Mouse (Mus musculus) spleen, postnatal 36 days (tissue): Measurements from ENCODE around the gene Cux1.
A peak's percentile ranks its signal among the peaks of the same experiment; 100 is the strongest.
"Not testable (repeated sequence)": the region's sequence is repeated elsewhere in the genome, so short reads cannot be mapped to it uniquely, and the experiment has no call there.

Source experiments
- DNase-seq, 2 experiments: peaks; one replicate each; pipeline ENCODE4 v3.0.0; 2022; ENCODE audit warnings: low spot score in 2 of 2, mixed read lengths in 1 of 2

The Cux1 gene

DNA sequence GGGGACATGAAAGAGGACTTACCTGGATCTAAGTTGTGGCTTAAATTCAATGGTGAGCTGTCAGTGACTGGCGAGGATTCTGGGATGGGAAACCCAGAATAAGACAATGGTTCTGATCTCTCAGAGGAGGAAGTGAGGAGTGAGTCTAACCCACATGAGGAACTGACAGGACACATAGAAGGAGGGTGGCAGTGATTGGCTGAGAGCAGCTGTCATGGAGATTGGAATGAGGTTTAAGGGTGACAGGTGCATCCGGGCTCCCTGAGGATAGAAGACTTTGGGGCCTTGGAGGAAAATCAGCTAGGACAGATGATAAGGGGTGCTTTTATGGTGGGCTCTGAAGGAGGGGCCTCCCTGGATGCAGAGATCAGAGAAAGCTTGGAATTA, 320.8 kb downstream of the Cux1 start, which contains the start of gene Sh2b2:
Gene Sh2b2 (minus strand): TSS at position 105 of the 387 bp plus-strand sequence.
- DNase-seq, result peak; percentile 25 to 36

DNA sequence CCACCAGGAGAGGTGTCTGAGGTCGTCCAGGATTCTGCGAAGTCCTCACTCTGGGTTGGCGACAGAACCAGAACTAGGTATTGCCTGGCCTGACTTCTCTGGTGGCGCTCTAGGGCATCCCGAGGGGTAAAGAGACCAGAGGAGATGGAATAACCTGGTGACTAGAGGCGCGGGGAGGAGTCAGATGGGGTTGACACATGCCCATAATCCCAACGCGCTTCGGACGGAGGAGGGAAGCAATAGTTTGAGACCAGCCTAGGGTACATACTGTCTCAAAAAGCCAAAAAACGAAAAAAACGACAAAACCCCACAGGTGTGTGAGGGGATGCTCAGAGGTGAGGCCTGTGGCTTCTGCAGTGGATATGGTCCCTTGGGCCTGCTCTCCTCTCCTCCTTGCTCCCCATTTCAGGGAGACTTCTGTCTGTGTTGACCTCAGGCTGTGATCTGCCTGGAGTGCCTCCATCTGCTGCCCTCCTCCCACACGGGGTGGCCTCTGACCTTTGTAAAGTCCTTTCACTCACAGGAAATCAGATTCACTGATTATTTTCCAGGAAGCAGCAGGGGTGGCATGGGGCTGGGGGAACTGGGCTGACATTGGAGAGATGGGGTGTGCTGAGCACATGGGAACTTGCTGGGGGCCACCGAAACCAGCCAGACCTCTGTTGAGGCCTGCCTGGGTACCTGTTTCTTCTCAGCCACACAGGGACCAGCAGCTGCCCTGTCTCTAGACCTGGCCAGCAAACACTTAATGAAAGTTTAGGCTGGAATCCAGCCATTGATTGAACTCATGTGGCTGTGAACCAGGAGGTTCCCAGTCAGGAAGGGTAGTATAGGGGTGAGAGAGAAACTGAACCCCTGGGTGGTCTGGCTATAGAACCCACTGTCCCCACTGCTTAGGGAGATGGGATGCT, 321.5 kb downstream of the Cux1 start:
- no peak for DNase-seq

DNA sequence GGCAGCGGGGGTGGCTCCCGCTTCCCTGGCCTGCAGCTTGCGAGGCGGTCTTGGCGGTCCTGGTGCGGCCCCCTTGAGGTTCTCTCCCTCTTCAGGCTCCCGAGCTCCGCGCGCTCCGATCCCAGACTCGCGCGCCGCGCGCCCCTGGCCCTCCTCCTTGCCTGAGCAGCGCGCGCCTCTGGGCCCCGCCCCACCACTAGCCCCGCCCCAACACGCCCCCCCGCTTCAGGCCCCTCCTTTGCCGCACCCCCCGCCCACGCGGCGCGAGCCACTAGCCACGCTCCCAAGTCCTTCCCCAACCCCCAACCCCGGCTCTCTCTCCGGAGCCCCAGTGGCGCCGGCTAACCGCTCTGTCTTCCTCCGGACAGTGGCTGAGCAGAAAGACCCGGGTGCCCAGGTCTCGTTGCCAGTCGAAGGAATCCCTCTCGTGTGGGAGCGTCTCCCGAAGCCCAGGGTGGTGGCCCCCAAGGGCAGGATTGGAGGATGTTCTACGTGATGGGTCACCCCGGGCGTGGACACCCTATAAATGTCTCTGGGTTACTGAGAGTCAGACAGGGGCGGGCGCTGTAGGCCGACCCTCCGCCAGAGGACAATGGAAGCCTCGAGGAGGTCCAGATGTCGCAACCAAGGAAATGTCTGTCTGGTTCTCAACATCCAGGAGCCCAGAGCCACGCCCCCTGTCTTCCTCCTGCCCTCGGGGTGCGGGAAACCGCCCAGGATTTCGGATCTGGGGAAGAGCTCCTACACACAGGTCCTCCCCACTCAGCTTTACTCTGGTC, 322.3 kb downstream of the Cux1 start:
- DNase-seq, result peak; percentile 69 to 76

DNA sequence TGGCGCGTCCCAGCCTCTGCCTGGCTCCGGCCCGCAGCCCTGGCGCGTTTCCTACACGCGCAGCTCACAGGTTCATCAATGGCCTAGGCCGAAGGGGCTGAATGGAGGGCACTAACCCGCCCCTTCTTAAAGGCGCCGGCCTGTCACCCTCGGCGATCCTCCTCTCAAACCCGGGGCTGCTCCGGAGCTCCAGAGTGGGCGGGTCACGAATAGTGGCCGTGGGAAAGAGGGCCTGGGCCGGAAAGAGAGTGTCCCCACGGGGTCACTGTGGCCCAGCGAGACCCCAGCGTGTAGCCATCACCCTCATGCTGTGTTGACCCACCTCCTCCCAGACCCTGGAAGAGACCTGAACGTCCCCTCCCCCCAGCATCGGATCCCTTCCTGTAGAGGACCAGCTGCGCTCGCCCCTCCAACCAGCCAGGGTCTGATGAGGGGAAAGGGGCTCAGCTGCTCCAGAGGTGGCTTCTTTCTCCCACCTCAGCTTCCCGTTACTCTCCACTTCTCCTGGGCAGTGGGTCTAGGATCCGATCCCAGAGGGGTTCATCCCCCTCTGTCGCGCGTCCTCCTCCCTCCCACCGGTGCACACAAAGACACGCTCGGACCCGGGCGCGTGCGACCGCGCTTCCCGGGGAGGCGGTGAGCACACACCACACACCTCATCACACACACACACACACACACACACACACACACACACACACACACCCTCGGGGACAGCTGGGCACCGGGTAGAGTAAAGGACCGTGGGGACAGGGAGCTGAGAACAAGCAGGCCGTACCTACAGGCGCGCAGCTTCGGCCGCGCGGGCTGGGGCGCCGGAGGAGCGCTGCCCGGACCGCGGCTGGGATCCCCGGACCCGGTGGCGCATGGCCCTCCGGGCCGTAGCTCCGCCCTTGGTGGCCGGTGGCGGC, 323.2 kb downstream of the Cux1 start:
- DNase-seq, result no peak

DNA sequence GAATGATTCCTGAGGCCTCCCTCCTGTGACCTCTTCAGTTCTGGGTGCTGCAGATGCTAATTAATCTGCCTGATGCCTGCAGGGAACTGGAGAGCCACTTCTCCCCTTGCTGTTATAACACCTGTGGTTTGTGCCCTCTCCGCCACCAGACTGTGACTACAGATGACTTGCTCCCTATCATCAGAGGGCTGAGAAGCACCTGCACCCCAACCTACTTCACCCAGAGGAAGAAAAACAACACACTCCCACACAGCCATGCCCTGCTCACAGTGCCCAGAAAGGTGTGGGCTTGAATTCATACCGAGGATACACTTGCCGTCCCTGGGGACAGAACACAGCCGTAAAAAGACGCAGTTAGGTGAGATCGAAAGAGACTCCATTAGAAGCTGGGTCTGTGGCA, 326.1 kb downstream of the Cux1 start:
- DNase-seq, result peak; percentile 59 to 61

DNA sequence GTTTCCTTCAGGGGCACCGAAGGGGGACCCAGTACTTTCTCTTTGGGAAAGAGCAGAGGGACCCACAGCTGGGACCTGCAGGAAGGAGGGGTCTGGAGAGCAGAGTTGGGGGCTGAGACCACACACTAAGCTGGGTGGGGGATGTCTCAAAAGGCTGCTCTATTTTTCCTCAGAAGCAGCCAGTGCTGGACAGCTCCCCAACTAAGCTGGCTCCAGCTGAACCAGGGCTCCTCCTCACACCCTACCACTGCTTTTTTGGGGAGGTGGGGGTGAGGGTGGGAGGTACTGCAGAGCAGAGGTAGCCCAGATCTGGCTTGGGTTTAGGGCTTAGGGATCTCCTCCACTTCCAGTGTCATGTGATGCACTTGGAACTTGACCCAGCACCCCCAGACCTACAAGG, 326.9 kb downstream of the Cux1 start:
- DNase-seq, result no peak

DNA sequence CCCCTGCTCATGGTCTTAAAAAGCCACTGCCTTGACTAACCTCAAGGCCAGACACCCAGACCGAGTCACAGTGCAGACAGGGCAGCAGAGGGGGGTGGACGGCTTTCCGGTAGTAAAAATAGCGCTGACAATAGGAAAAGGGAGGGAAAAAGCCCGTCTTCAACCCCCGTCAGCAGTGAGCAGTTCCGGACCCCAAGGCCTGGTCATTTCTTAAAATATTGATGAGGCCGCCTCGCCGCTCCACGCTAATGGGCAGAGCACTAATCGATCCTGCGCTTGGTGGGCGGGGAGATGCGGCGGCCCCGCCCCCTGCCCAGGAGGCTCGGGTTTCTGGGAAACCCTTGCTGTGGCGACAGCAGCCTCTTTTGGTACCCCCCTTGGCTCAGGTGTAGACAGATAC, 329.7 kb downstream of the Cux1 start:
- no peak for DNase-seq

DNA sequence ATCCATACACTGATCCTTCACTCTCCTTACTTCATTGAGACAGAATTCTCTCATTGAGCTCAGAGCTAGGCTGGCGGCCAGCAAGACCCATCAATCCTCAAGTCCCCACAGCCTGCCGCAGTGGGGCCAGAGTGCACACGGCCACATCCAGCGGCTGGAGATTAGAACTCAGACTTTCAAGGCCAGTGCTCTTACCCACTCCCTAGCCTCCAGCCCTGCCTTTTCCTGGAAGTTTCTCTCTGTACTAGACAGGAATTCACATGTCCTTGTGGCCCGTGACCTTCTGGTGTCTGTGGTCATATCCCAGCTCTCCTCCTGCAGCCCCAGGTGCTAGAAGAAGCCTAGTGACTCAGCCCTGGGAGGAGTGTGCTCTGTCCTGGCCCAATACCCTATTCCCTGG, 330.7 kb downstream of the Cux1 start:
- DNase-seq, result no peak

DNA sequence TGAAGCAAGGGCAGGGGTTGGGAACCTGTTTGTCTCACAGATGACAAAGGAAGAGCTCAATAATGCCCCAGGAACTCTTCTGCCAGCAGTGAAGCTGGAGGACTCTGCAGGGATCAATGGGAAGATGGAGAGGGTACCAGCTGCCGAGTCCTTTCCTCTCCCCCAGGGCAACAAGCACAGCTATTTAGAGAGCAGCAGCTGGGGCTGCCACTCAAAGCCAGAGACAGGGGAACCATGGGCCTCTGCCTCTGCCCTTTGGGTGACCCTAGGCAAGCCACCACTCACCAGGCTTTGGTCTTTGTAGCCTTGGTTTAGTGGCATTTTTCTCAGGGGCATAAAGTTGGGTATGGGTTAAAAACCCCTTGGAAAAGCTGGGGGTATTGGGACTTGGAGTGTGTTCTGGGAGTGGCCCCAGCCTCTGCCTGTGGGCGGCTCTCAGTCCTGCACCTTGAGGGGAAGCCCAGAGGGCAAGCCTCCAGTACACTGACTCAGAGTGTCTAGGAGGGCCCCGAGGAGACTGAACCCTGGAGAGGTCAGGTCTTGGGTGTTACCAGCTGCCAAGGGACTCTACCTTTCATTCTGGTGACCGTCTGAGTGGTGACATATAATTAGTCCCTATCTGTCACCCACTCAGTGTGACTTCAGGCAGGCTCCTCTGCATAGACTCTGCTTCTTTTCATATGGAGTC, 336.8 kb downstream of the Cux1 start:
- no peak for DNase-seq

DNA sequence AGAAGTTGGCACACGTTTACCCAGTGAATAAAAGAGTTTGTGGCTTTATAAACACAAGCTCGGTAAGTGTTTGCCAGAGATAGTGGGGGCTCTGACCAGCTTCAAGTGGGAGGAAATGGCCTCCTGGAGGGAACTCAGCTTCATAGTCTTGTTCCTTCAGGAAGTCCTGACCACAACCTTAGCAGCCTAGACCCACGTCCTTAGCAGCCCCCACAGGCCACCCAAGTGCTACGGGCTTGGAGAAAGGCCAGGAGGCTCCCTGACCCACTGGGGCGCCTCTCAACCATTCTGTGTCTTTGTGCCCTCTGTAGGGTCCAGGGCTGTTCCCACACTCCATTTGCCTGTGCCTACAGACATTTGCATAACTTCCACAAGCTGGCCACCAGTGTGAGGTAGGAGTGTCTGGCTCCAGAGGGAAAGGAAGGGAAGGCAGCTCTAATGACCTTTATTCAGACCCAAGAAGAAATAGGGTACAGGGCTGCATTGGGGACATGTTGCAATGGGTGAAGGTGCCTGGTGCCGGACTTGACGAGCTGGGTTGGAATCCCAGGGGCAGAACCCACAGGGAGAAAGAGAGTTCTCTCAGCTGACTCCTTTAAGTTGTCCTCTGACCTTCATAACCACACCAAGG, 340.9 kb downstream of the Cux1 start:
- DNase-seq, result no peak

DNA sequence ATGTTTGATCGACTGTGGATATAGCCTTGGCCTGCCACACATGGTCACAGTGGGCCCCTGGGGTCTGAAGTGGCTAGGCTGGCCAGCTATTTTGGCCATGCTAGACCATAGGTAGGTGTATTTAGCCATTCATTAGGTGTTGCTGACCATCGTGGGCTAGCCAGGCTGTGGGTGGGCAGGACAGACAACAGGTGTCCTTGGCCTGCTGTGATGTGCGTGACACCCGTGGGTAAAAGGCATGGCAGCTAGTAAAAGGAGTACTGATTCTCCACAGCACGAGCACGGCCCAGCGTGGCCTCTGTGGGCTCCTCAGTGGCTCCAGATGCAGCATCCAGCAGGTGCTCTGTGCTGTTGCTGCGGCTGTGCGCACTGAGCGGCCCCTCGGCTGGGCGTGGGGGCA, 348.7 kb downstream of the Cux1 start:
- no peak for DNase-seq

DNA sequence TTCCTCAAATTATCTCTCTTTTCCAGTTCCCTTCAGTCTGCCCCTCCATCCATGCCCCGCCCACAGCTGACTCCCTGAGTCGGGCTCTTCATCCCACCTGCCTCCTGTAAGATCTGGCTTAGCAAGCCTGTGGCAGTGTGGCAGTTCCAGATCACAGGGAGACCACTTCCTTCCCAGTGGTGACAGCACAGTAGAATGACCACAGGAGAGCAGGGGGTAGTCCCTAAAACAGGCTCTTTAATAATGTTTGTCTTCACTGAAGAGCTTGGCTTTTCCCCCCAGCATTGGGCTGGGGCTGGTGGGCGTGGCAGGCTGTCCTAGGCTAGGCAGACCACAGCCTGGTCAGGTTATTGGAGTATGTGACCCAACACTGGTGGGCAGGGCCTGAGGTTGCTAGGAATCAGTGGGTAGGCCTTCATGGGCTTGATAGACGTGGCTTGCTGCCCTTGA, 349.3 kb downstream of the Cux1 start:
- DNase-seq, result no peak

DNA sequence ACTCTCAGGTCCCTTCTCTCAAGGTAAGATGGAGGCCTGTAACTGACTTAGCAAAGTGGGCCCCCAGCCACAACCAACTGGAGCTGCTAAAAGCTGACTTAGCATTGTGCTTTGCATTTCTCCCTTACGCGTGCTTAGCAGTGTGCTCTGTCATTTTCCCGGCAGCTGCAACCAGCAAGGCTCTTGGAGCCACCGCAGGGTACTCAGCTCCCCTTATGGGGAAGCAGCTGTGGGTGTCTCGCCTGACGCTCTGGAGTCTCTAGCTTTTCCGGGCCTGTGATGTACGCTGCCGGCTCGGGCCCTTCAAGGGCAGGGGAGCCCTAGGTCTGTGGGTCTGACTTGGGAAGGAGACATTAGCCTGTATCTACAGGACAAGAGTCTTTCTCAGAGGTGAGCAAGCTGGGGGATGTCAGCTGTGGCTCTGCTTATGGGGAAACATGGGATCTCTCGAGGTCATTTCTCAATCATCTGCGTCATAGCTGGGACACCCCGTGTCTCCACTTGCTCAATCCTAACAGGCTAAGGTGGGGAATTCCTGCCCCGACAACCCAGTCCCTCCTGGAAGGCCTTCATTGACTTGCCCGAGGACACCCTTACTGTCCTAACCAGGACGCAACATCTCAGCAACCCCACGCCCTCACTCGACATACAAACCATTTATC, 350.2 kb downstream of the Cux1 start:
- no peak for DNase-seq

DNA sequence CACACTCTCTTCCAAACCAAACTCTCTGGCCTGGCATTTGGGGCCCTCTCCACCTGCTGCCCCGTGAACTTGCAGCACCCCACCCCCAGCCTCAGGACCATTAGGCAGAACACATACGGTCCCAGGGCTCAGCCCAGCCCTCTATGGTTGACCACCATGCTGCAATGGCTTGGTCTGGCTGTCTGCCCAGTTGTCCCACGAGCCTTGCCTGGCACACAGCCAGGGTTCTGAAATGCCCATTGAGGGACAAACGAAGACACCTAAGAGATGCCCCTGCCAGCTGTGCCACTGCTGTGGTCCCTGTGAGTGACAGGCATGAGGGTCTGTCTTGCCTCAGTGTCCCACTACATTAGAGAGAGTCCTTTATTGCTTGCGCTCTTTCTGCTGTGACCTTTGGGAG, 351.3 kb downstream of the Cux1 start:
- DNase-seq, result no peak

DNA sequence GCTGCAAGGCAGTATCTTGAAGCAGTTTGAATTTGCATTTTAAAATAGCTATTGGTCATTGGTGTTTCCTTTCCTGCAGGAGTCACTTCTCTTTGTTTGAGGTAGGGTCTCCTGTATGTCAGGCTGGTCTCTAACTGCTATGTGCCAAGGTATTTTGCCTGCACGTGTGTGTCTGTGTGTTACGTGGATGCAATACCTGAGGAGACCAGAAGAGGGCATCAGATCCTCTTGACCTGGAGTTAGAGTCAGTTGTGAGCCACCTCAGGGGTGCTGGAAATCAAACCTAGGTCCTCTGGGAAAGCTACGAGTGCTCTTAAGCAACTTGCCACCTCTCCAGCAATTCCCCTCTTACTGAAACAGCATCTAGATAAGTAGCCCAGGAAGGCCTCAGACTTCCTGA, 352.1 kb downstream of the Cux1 start:
- no peak for DNase-seq

DNA sequence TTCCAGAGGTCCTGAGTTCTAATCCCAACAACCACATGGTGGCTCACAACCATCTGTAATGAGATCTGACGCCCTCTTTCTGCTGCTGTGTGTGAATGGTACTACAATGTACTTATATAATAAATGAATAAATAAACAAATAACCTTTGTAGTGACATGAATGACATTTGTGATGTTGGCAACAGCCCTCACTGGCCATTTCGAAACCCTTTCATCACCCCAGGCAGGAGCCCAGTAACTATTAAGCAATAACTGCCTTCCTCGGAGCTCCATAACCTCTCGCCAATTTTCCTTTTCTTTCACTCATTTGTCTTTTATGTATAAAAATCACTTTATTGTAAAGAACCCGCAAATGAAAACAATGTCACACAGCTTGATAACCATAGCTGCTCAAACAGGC, 353.6 kb downstream of the Cux1 start:
- no peak for DNase-seq

DNA sequence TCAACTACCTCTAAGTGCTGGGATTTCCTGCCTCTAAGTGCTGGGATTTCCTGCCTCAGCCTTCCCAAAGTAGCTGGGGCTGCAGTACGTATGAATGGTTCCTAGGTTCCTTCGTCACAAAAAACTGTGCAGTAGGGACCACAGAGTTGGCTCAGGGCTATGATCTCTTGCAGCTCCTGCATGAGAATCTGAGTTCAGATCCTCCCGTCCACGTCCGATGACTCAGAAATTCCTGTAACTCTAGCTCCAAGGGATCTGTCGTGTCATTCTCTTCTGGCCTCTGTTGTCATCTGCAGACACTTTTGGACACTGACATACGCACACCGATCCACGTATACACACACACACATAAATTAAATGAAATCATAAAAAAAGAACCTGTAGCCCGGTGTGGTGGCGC, 354.6 kb downstream of the Cux1 start:
- no peak for DNase-seq

DNA sequence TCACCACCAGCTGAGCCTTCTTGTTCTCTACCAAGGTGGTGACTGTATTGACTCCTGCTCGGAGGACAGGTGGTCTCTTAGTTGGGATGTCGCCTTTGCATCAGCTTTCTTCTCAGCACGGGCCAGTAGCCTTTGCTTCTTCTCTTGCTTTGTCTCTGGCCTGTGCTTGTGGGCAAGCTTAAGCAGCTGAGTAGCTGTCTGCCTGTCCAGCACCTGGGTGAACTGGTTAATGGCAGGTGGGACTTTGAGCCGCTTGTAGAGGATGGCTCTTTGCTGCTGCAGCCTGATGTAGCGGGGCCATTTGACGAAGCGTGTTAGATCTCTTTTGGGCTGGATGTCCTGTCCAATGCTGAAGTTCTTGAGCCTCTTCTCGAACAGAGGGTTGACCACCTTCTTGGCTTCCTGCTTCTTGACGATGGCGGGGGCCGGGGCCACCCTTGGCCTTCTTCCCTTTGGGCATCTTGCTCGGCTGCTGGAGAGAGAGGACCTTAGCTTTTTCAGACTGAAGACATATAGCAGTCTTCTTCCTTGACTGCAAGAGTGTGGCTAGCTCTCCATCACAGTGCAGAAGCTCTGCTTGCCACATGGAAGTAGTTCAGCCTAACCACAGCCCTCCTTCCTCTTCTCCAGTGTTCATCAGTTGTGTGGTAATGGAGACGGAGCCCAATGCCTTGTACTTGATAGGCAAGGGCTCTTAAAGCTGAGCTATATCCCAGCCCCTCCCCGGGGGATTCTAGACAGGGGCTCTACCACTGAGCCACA, 355.8 kb downstream of the Cux1 start:
- not testable (repeated sequence) for DNase-seq

DNA sequence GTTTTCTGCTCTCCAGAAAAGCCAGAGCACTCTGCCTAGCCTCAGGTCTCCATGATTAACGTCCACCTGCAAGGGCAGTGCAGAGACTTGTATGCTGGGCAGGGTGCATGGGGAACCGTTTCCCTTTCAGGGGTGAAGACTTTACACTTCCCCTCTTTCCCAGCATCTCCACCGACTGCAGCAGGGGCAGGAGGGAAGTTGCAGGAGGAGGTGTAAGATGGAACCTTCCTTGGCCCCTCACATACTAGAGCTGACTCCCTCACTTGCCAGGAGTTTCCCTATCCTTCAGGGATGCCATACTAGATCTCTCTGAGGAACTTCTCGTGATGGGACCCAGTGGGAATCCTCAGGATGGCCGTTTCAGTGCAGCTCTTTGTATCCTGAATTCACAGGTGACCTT, 356.7 kb downstream of the Cux1 start:
- DNase-seq, result no peak
